ENCODE assay signal across 8 mouse cellular contexts in the genomic region with DNA sequence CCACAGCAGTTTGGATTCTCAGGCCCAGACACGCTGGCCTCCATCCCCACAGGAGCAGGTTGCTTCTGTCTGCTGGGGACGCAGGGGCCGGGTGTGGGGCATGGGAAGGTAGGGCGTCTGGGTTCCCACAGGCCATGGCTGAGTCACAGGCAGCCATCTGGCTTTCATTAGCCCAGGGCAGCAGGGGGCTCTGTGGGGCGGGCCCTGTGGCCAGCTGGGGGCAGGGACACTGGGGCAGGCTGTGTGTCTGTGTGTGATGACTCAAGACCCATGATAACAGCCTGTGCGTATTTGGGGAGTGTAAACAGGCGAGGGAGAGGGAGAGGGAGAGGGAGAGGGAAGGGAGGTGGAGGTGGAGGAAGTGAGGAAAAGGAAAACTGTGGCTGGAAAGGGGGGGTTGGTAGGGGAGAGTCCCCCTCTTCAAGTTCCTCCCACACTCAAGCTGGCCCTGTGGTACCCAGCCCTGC. TPM values are rescaled to one million over a fixed set of nuclear protein-coding genes. Genes with fewer than 3 reads are reported as not detected.
DNase-seq lines count a peak whose midpoint lies in the region; ATAC-seq lines count a peak whose summit lies in the region.

No protein-coding gene starts in this region.

- no peak overlapping the region for H3K4me2 ChIP-seq in embryonic facial prominence, embryonic 15.5 days (replicated peaks)
- no peak overlapping the region for H3K4me2 ChIP-seq in hindbrain, embryonic 12.5 days (replicated peaks)

- peak; percentile 53 for ATAC-seq in frontal cortex, adult (ENCODE audit: low TSS enrichment)
- peak; percentile 65 for ATAC-seq in embryonic facial prominence, embryonic 15.5 days (ENCODE audit: insufficient number of reproducible peaks, low FRiP score, low TSS enrichment, low read depth)
- peak; percentile 19 for ATAC-seq in hindbrain, embryonic 12.5 days (ENCODE audit: low FRiP score)

- no peak overlapping the region for H3K9ac ChIP-seq in embryonic facial prominence, embryonic 15.5 days
- peak overlapping the region; percentile 33; the same call in 1 of the 2 replicates for H3K9ac ChIP-seq in hindbrain, embryonic 12.5 days

- no peaks in the 10 kb centered on the region for H3K9me3 ChIP-seq in embryonic facial prominence, embryonic 15.5 days (replicated peaks)
- no peaks in the 10 kb centered on the region for H3K9me3 ChIP-seq in hindbrain, embryonic 12.5 days (replicated peaks)

- 14% methylated on average over 7 of the region's 7 CpGs for WGBS in embryonic facial prominence, embryonic 15.5 days
- WGBS in hindbrain, embryonic 12.5 days: 21% methylated on average over 7 of the region's 7 CpGs

- no peak overlapping the region for H3K4me3 ChIP-seq in embryonic facial prominence, embryonic 15.5 days (replicated peaks)
- H3K4me3 ChIP-seq in hindbrain, embryonic 12.5 days: no peak overlapping the region

- peaks cover 47% of the 10 kb centered on the region for H3K36me3 ChIP-seq in embryonic facial prominence, embryonic 15.5 days
- H3K36me3 ChIP-seq in hindbrain, embryonic 12.5 days: peaks cover 42% of the 10 kb centered on the region

- peak overlapping the region; percentile 69 for H3K27ac ChIP-seq in embryonic facial prominence, embryonic 15.5 days (replicated peaks)
- H3K27ac ChIP-seq in hindbrain, embryonic 12.5 days: peak overlapping the region; percentile 40; the same call in 1 of the 2 replicates

- H3K27me3 ChIP-seq in embryonic facial prominence, embryonic 15.5 days: no peaks in the 10 kb centered on the region
- no peaks in the 10 kb centered on the region for H3K27me3 ChIP-seq in hindbrain, embryonic 12.5 days

- peaks cover 44% of the 10 kb centered on the region for H3K4me1 ChIP-seq in embryonic facial prominence, embryonic 15.5 days
- peaks cover 36% of the 10 kb centered on the region for H3K4me1 ChIP-seq in hindbrain, embryonic 12.5 days

- DNase-seq in frontal cortex, postnatal 25 days (ENCODE audit: low spot score in 2 of 2): no peak
- DNase-seq in adrenal gland, postnatal 14 days: peak; percentile 77
- DNase-seq in mesoderm, embryonic 11.5 days (ENCODE audit: low read depth, low spot score): peak; percentile 68
- no peak for DNase-seq in lung, postnatal 4 days
- DNase-seq in spleen, postnatal 4 days (ENCODE audit: low spot score in 2 of 2): no peak

RNA-seq across cellular contexts. Expression of gene Ccdc97, which starts 7.1 kb away (rescaled TPM):
- total RNA-seq in adrenal gland, postnatal 14 days (2021): 43.8 and 45.0 TPM in 2 replicates
- polyA plus RNA-seq in embryonic facial prominence, embryonic 15.5 days (2015; fragmentation: Nextera tagmentation; extraction: Ambion mirVana): 25.2 and 32.8 TPM in 2 replicates
- polyA plus RNA-seq in hindbrain, embryonic 12.5 days (2016; fragmentation: Nextera tagmentation; extraction: Ambion mirVana): 32.8 and 36.0 TPM in 2 replicates

RNA-seq across cellular contexts. Expression of gene Tgfb1, which starts 25.0 kb away (rescaled TPM):
- total RNA-seq in adrenal gland, postnatal 14 days (2021): 52.7 and 68.0 TPM in 2 replicates
- polyA plus RNA-seq in embryonic facial prominence, embryonic 15.5 days (2015; fragmentation: Nextera tagmentation; extraction: Ambion mirVana): 4.3 and 4.8 TPM in 2 replicates
- polyA plus RNA-seq in hindbrain, embryonic 12.5 days (2016; fragmentation: Nextera tagmentation; extraction: Ambion mirVana): 1.6 and 1.8 TPM in 2 replicates

RNA-seq across cellular contexts. Expression of gene B9d2, which starts 31.2 kb away (rescaled TPM):
- 17.8 TPM in 2 replicates for total RNA-seq in adrenal gland, postnatal 14 days (2021)
- polyA plus RNA-seq in embryonic facial prominence, embryonic 15.5 days (2015; fragmentation: Nextera tagmentation; extraction: Ambion mirVana): 29.0 and 31.3 TPM in 2 replicates
- polyA plus RNA-seq in hindbrain, embryonic 12.5 days (2016; fragmentation: Nextera tagmentation; extraction: Ambion mirVana): 25.9 and 30.8 TPM in 2 replicates

RNA-seq across cellular contexts. Expression of gene Tmem91, which starts 36.8 kb away (rescaled TPM):
- 0.78 and 0.86 TPM in 2 replicates for total RNA-seq in adrenal gland, postnatal 14 days (2021)
- polyA plus RNA-seq in embryonic facial prominence, embryonic 15.5 days (2015; fragmentation: Nextera tagmentation; extraction: Ambion mirVana): 3.2 and 3.4 TPM in 2 replicates
- 3.5 and 4.6 TPM in 2 replicates for polyA plus RNA-seq in hindbrain, embryonic 12.5 days (2016; fragmentation: Nextera tagmentation; extraction: Ambion mirVana)

RNA-seq across cellular contexts. Expression of gene Hnrnpul1, which starts 42.8 kb away (rescaled TPM):
- total RNA-seq in adrenal gland, postnatal 14 days (2021): 119 and 130 TPM in 2 replicates
- polyA plus RNA-seq in embryonic facial prominence, embryonic 15.5 days (2015; fragmentation: Nextera tagmentation; extraction: Ambion mirVana): 56.8 and 61.0 TPM in 2 replicates
- polyA plus RNA-seq in hindbrain, embryonic 12.5 days (2016; fragmentation: Nextera tagmentation; extraction: Ambion mirVana): 68.6 and 76.6 TPM in 2 replicates

Comparison
In these comparisons a context has a peak if more than half of its experiments do, and no peak if none do; other contexts are left out.
1. DNase-seq: peak in adrenal gland, postnatal 14 days (single experiment) and mesoderm, embryonic 11.5 days (single experiment); none in frontal cortex, postnatal 25 days (0 of 2), lung, postnatal 4 days (0 of 2) and spleen, postnatal 4 days (0 of 2).
2. Peak in every context shown above with its lines, with median percentiles within 50 percentile points of each other: ATAC-seq.